Mouse (Mus musculus) activated CD4-positive, CD25-positive, alpha-beta regulatory T cell, adult 4 months (primary cell): Measurements from ENCODE around the gene Fbxo41. TPM values are rescaled to one million over a fixed set of nuclear protein-coding genes. Genes with fewer than 3 reads are reported as not detected.

Experiments used
- ATAC-seq: one replicate; pipeline ENCODE4 v1.8.0; 2017
- polyA plus RNA-seq, 2 experiments: library from polyadenylated mRNA; unstranded; fragments of 100-300 nt; shearing (Covaris generic); gene quantifications; one replicate each; pipeline ENCODE4 v1.2.1; 2017

Fbxo41 gene
- polyA plus RNA-seq, 2 experiments from 2014 or later: 0.05 TPM; not detected in 1

- ATAC-seq: no peak
Observed at GRCm38 (mm10) chr6:85445286-85445685, 57.5 kb downstream of the Fbxo41 start.

GRCm38 (mm10) chr6:85444266-85444965 lies 58.4 kb downstream of the Fbxo41 start:
- no peak for ATAC-seq

- no peak for ATAC-seq
Observed at GRCm38 (mm10) chr6:85443488-85444233, 59.1 kb downstream of the Fbxo41 start.

GRCm38 (mm10) chr6:85441142-85441541 lies 61.7 kb downstream of the Fbxo41 start:
- ATAC-seq: no peak

- ATAC-seq: no peak
Observed at GRCm38 (mm10) chr6:85436631-85437030, 66.2 kb downstream of the Fbxo41 start.

GRCm38 (mm10) chr6:85436204-85436603 lies 66.6 kb downstream of the Fbxo41 start:
- no peak for ATAC-seq

GRCm38 (mm10) chr6:85433865-85434264 lies 68.9 kb downstream of the Fbxo41 start:
- no peak for ATAC-seq

- ATAC-seq: peak; percentile 88
Observed at GRCm38 (mm10) chr6:85431842-85432431, 70.9 kb downstream of the Fbxo41 start, which contains the start of gene Smyd5. TSS of gene Smyd5 (plus strand) at chr6:85431989.

- ATAC-seq: no peak
Observed at GRCm38 (mm10) chr6:85431274-85431841, 71.4 kb downstream of the Fbxo41 start.

GRCm38 (mm10) chr6:85423836-85424379 lies 78.9 kb downstream of the Fbxo41 start, which contains the start of gene Noto:
TSS of gene Noto (plus strand) at chr6:85423886.
- ATAC-seq: no peak

Other genes with a start within 250 kb of the Fbxo41 start
- 1 to 10 TPM; 1.5 to 1.8 TPM for gene Sfxn5, start 169.6 kb downstream of the Fbxo41 start, polyA plus RNA-seq
- gene Rab11fip5, start 128.4 kb downstream of the Fbxo41 start, polyA plus RNA-seq: under 1 TPM; 0.15 to 0.29 TPM
- not detected for gene Noto, start 79.1 kb downstream of the Fbxo41 start, polyA plus RNA-seq
- gene Smyd5, start 71.0 kb downstream of the Fbxo41 start, polyA plus RNA-seq: 10 to 100 TPM; 21.2 to 27.0 TPM
- 100 to 1,000 TPM; 290 to 307 TPM for gene Cct7, start 51.5 kb downstream of the Fbxo41 start, polyA plus RNA-seq
- 10 to 100 TPM; 17.9 to 24.1 TPM for gene Pradc1, start 51.0 kb downstream of the Fbxo41 start, polyA plus RNA-seq
- gene Egr4, start 10.6 kb upstream of the Fbxo41 start, polyA plus RNA-seq: not detected
- 1 to 10 TPM; 2.7 to 4.3 TPM for gene Alms1, start 84.5 kb upstream of the Fbxo41 start, polyA plus RNA-seq
- not detected for gene Nat8f7, start 210.2 kb upstream of the Fbxo41 start, polyA plus RNA-seq